Mouse (Mus musculus): ENCODE measurements around the gene Dohh. TPM values are rescaled to one million over a fixed set of nuclear protein-coding genes. Genes with fewer than 3 reads are reported as not detected.

Gene Dohh
- polyA plus RNA-seq, 1 experiment from 2014 or later = 74.3 TPM

- H3K4me1 ChIP-seq (replicated peaks; ENCODE audit: insufficient read depth, low read length) = peaks cover 19% of the 10 kb centered on the region
- DNase-seq (ENCODE audit: low spot score) (no peak), ATAC-seq (replicated peaks; ENCODE audit: low FRiP score, low read depth) (no peak)
- no peaks in the 10 kb centered on the region for H3K36me3 ChIP-seq (ENCODE audit: insufficient read depth, low read length)
- H3K27ac ChIP-seq = peak overlapping the region; percentile 54; the same call in 1 of the 2 replicates
- 1% methylated on average over 27 of the region's 33 CpGs for WGBS
- TF ChIP-seq CTCF (IDR thresholded peaks at IDR 0.05; ENCODE audit: low read depth) = no peak
- no peaks in the 10 kb centered on the region for H3K27me3 ChIP-seq (ENCODE audit: insufficient read depth, low read length)
- peak overlapping the region; percentile 67 for H3K4me3 ChIP-seq (replicated peaks; ENCODE audit: low read depth, low read length)
- peak overlapping the region; percentile 89 for H3K4me2 ChIP-seq (ENCODE audit: low read length)
- H3K9me3 ChIP-seq (replicated peaks; ENCODE audit: low read length) = no peaks in the 10 kb centered on the region
- peak overlapping the region; percentile 84 for H3K9ac ChIP-seq (ENCODE audit: low read depth, low read length)
Measured at GRCm38 (mm10) chr10:81426081-81426671, 41.9 kb downstream of the Dohh start.

- H3K36me3 ChIP-seq (ENCODE audit: insufficient read depth, low read length) = no peaks in the 10 kb centered on the region
- peak overlapping the region; percentile 54; the same call in 1 of the 2 replicates for H3K27ac ChIP-seq
- ATAC-seq (replicated peaks; ENCODE audit: low FRiP score, low read depth) = no peak
- H3K9me3 ChIP-seq (replicated peaks; ENCODE audit: low read length) = no peaks in the 10 kb centered on the region
- H3K9ac ChIP-seq (ENCODE audit: low read depth, low read length) = peak overlapping the region; percentile 84
- WGBS = 0% methylated on average over 35 of the region's 38 CpGs
- no peak for TF ChIP-seq CTCF (IDR thresholded peaks at IDR 0.05; ENCODE audit: low read depth)
- peak; percentile 64 for DNase-seq (ENCODE audit: low spot score)
- H3K4me1 ChIP-seq (replicated peaks; ENCODE audit: insufficient read depth, low read length) = peaks cover 20% of the 10 kb centered on the region
- H3K4me2 ChIP-seq (ENCODE audit: low read length) = peak overlapping the region; percentile 89
- no peaks in the 10 kb centered on the region for H3K27me3 ChIP-seq (ENCODE audit: insufficient read depth, low read length)
- H3K4me3 ChIP-seq (replicated peaks; ENCODE audit: low read depth, low read length) = peak overlapping the region; percentile 67
Measured at GRCm38 (mm10) chr10:81426897-81427296, 42.7 kb downstream of the Dohh start.

- Histone ChIP-seq H3K4me2 (ENCODE audit: low read length) (peak overlapping the region; percentile 89), H3K27me3 (ENCODE audit: insufficient read depth, low read length) (no peaks in the 10 kb centered on the region), H3K9me3 (replicated peaks; ENCODE audit: low read length) (no peaks in the 10 kb centered on the region), H3K36me3 (ENCODE audit: insufficient read depth, low read length) (no peaks in the 10 kb centered on the region), H3K9ac (ENCODE audit: low read depth, low read length) (peak overlapping the region; percentile 84), H3K27ac (0 out of 2 replicates have a peak overlapping the region, but pooled peaks have one; percentile 11), H3K4me1 (replicated peaks; ENCODE audit: insufficient read depth, low read length) (peaks cover 21% of the 10 kb centered on the region), H3K4me3 (replicated peaks; ENCODE audit: low read depth, low read length) (peak overlapping the region; percentile 67)
- no peak for ATAC-seq (replicated peaks; ENCODE audit: low FRiP score, low read depth)
- no peak for TF ChIP-seq CTCF (IDR thresholded peaks at IDR 0.05; ENCODE audit: low read depth)
- no peak for DNase-seq (ENCODE audit: low spot score)
- 33% methylated on average over 3 of the region's 3 CpGs for WGBS
Measured at GRCm38 (mm10) chr10:81427327-81427726, 43.1 kb downstream of the Dohh start.

- Histone ChIP-seq H3K27ac (no peak overlapping the region; the same call in 1 of the 2 replicates), H3K36me3 (ENCODE audit: insufficient read depth, low read length) (no peaks in the 10 kb centered on the region), H3K9me3 (replicated peaks; ENCODE audit: low read length) (no peaks in the 10 kb centered on the region), H3K27me3 (ENCODE audit: insufficient read depth, low read length) (no peaks in the 10 kb centered on the region), H3K9ac (ENCODE audit: low read depth, low read length) (no peak overlapping the region), H3K4me2 (ENCODE audit: low read length) (no peak overlapping the region), H3K4me3 (replicated peaks; ENCODE audit: low read depth, low read length) (no peak overlapping the region), H3K4me1 (replicated peaks; ENCODE audit: insufficient read depth, low read length) (peaks cover 25% of the 10 kb centered on the region)
- DNase-seq (ENCODE audit: low spot score) = no peak
- no peak for ATAC-seq (replicated peaks; ENCODE audit: low FRiP score, low read depth)
- WGBS = 83% methylated on average over 8 of the region's 8 CpGs
- no peak for TF ChIP-seq CTCF (IDR thresholded peaks at IDR 0.05; ENCODE audit: low read depth)
Measured at GRCm38 (mm10) chr10:81427804-81428506, 43.7 kb downstream of the Dohh start.

- 86% methylated on average over 7 of the region's 7 CpGs for WGBS
- Histone ChIP-seq H3K9ac (ENCODE audit: low read depth, low read length) (no peak overlapping the region), H3K27me3 (ENCODE audit: insufficient read depth, low read length) (no peaks in the 10 kb centered on the region), H3K4me3 (replicated peaks; ENCODE audit: low read depth, low read length) (no peak overlapping the region), H3K36me3 (ENCODE audit: insufficient read depth, low read length) (no peaks in the 10 kb centered on the region), H3K9me3 (replicated peaks; ENCODE audit: low read length) (no peaks in the 10 kb centered on the region), H3K27ac (no peak overlapping the region), H3K4me1 (replicated peaks; ENCODE audit: insufficient read depth, low read length) (peaks cover 30% of the 10 kb centered on the region), H3K4me2 (ENCODE audit: low read length) (no peak overlapping the region)
- no peak for TF ChIP-seq CTCF (IDR thresholded peaks at IDR 0.05; ENCODE audit: low read depth)
- ATAC-seq (replicated peaks; ENCODE audit: low FRiP score, low read depth) (no peak), DNase-seq (ENCODE audit: low spot score) (no peak)
Measured at GRCm38 (mm10) chr10:81428507-81428870, 44.3 kb downstream of the Dohh start.

- no peak overlapping the region for H3K27ac ChIP-seq
- no peak overlapping the region for H3K4me3 ChIP-seq (replicated peaks; ENCODE audit: low read depth, low read length)
- no peak for ATAC-seq (replicated peaks; ENCODE audit: low FRiP score, low read depth)
- peaks cover 31% of the 10 kb centered on the region for H3K4me1 ChIP-seq (replicated peaks; ENCODE audit: insufficient read depth, low read length)
- H3K9me3 ChIP-seq (replicated peaks; ENCODE audit: low read length) = no peaks in the 10 kb centered on the region
- no peak overlapping the region for H3K9ac ChIP-seq (ENCODE audit: low read depth, low read length)
- DNase-seq (ENCODE audit: low spot score) = no peak
- 43% methylated on average over 2 of the region's 2 CpGs for WGBS
- H3K36me3 ChIP-seq (ENCODE audit: insufficient read depth, low read length) = no peaks in the 10 kb centered on the region
- H3K27me3 ChIP-seq (ENCODE audit: insufficient read depth, low read length) = no peaks in the 10 kb centered on the region
- peak overlapping the region; percentile 87; the same call in 1 of the 2 replicates for H3K4me2 ChIP-seq (ENCODE audit: low read length)
- TF ChIP-seq CTCF (IDR thresholded peaks at IDR 0.05; ENCODE audit: low read depth) = no peak
Measured at GRCm38 (mm10) chr10:81429092-81429491, 44.9 kb downstream of the Dohh start.
